Mouse (Mus musculus) CD8-positive naive resting alpha-beta T cell, adult 2 months (primary cell): ENCODE results near the gene Arhgef17.
"Not testable (repeated sequence)": the region's sequence is repeated elsewhere in the genome, so short reads cannot be mapped to it uniquely, and the experiment has no call there.

Source experiments
- DNase-seq, 2 experiments: peaks; one replicate each; pipeline ENCODE4 v3.0.0; 2022; ENCODE audit warnings: low read depth in 2 of 2, low spot score in 2 of 2

The Arhgef17 gene

DNA sequence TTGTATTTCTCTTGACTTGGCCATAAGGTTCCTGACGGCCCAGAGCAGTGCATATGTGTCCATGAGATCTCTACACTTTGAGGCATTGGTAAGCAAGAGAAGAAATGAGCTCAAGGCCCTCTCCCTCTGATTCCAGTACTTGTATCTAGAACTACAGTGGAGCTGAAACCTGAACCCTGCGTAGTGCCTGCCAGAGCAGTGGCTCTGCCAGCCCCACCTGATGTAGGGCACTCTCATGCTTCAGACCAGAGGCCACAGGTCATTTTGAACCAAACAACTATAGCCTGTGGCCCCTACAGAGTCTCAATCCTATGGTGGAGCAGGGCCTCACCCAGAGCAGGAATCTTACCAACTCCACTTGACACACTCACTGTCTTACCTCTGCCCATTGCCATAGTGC is 82.4 kb downstream of the Arhgef17 start:
- no peak for DNase-seq

DNA sequence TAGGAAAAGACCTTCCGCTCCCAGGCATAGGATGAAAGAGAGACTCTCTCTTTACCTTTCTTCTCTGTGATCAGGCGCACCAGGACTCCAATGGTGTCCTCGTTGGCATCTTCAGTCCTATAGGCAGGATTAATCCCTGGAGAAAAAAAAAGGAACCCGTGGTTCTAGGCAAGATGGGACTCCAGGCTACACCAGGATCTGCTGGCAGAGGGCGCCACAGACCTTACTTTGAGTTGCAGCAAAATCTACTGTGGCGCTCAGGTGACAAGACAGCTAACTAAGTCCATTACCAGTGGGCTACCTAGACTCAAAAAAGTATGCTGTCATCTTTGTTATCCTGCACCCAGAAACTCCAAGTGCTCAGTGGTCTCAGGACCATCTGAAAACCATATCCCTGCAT is 83.2 kb downstream of the Arhgef17 start:
- DNase-seq: peak; percentile 56 to 65

DNA sequence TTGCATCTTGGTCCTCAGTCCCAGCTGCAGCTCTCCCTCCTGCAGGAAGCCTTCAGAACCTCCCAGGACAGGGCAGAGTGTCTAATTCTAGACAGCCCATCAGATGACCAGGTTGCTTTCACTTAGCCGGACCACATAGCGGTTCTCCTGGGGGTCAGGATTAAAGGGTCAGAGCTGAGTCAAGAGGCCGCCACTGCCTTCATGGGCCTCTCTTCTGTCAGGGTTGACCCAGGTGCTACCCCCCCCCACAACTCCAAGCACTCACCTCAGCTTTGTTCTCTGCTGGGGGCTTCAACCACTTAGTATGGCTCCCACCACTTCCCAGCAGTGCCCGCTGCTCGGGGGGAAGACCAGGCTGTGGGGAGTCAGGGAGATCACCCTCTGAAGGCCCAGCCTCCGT is 84.8 kb downstream of the Arhgef17 start:
- no peak for DNase-seq

DNA sequence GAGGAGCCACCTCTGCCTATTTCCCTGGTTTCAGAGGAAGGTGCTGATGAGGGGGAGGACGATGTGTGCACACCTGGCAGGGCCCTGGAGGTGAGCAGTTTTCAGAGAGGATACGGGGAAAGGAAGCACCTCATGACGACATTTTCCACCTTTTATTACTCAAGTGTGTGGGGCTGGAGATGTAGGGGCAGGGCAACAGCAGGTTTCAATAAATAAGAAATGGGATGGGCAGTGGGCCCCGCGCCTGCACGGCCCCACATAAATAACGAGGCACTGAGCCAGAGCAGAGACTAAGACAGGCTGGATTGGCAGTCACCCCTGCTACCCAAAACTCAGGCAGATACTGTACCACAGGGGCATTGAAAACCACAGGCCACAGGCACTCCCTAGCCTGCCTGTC is 85.9 kb downstream of the Arhgef17 start:
- not testable (repeated sequence) for DNase-seq

DNA sequence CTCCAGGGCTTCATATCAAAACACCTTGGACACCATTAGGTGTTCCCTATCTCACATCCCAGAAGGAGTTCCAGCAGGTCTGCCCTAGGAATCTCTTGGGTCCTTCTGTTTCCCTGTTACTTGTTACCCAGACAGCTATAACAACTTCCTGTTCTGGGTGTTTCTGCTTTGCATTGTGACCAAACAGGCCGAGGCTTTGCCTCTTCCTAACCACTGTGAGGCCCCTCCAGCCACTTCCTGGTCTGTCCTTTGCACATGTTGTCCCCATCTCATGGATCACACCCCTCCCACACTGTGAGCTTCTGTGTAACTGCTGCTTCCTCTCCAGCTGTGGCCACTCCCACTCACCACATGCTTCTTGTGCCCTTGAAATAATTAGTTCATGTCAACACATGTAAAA is 86.5 kb downstream of the Arhgef17 start:
- DNase-seq: no peak

DNA sequence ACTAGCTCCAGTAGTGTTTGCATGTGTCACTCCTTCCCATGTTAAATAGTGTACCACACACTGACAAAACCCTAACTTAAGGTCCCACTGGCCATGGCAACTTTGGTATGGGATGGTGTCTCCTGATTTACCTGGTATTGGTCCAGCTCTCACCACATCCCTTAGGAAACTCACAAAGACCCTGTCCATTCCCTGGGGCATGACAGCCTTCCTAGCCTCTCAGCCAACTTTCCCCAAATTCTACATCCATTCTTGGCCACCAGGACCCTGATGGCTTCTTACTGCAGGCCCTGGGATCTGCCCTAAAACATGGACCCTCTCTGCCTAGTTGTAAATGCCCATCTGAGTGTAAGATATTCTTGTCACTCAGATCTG is 86.9 kb downstream of the Arhgef17 start:
- no peak for DNase-seq

DNA sequence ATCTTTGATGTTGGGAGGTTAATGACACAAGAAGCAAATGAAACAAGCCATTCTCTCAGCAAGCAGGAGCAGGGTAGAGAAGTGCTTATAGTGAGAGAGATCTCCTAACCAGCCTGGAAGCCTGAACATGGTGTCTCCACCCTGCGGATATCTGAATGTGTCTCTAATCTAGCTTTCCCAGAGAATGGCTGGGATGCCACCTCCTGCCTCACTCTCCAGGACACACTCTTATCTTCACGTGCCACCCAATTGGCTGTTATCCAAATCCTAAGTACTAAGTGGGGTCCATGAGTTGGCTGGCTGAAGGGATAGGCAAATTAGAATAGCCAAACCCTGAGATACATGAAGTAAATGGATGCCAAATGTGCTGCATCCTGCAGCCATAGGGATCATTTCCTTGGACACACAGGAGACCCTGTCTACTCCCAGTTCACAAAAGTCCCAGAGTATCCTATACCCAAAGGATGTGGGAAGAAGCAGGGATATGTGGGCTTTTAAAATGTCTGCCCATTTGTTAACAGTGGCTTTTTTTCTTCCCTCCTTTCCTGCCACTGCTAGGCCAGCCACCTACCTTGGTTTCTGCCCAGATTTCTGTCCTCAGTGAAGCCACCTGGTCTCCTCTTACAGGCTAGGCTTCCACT is 87.4 kb downstream of the Arhgef17 start:
- DNase-seq: no peak

DNA sequence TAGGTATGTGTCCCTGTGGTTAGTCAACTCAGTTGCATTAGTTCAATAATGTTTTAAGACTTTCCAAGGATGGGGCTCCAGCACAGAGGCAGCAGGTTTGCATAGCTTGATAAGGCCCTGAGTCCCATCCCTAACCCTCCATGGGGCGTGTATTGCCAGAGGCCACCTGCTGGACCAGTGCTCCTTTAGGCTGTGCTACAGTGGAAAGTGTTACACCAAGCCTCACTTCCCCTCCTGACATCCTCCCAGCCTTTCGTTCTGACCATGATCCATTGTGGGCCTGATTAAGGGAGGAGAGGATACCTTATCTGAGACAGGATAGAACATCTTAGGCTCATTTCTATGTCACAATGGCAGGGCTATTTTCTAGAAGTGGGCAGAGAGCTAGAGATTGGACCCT is 88.0 kb downstream of the Arhgef17 start:
- no peak for DNase-seq

DNA sequence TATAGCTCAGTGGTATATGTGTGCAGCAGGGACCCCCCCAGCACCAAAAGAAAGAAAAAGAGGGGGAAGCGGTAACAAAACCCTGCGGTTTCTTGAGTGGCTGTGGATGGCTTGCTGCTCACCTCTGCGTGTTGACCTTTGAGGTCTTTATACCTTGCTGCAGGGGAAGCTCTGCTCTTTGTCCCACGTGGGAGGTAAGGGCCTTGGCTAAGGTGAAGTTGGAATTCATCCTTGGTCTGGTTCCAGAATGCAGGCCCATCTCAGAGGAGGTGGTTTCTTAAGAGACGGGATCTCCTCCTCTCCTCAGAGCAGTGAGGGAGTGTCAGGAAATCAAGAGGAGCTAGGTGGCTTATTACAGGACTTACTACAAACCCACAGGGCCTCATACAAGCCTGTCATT is 89.7 kb downstream of the Arhgef17 start:
- DNase-seq: no peak

DNA sequence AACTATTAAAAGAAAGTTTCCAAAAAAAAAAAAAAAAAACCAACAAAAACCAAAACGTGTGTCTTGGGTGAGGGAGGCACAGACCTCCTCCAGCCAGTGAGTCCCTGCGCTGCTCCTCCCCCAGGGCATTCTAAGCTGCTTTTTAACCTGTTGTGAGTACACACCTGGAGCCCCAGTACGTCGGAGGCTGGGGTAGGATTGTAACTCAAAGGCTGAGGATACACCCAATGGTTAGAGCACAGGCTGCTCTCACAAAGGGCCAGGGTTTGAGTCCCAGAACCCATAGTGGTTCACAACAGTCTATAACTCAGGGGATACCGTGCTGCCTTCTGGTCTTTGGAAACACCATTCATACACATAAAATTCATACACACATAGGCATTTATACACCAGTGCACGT is 90.3 kb downstream of the Arhgef17 start:
- no peak for DNase-seq

DNA sequence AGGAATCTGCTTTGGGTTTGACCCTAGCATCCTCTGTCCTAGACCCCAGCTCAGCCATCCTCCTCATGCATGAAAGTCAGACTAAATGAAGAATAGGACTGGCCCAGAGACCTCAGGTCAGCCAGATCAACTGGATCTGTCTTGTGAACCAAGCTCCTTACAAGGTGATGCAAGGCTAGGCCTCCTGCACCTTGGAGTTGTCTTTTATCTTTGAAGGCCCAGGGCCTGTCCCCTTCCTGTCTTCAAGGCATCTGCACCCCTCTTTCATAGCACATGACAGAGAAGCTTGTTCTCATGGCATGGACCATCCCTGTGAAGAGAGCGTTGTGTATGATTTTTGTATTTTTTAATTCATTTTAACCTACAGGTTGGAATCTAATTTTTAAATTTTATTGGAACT is 91.0 kb downstream of the Arhgef17 start:
- DNase-seq: no peak

DNA sequence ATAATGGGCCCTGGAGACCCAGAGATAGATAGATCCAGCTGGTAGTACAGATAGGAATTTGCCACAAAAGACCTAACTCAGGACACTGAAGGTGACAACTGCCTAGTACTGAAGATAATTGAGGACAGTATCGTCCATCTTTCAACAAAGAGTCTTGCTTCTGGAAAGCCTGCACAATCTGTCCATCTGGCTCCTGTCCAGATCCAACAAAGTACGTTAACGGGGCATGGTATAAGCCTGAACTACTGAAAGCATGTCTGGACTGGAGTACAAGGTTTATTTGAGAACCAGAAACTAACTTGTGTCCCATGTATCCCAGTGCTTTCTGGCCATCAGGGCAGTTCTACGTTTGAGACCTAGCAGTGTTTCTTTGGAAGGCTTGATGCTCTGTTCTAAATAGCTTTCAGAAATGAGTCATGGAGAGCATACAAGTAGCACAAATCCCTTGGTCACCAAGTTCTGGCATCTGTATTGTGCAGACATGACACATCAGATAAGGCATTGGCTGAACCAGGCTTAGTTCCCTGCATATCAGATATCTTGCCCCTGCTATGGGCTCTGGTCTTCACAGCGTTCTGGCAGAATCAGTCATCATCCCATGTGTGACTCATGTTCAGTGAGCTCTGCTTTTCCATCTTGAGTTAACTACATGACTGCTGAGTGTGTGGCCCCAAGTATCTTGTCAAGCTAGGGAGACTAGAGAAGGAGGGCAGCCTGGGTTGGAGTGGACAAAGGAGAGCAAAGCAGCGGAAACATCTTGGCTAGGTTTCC is 92.1 kb downstream of the Arhgef17 start:
- no peak for DNase-seq

DNA sequence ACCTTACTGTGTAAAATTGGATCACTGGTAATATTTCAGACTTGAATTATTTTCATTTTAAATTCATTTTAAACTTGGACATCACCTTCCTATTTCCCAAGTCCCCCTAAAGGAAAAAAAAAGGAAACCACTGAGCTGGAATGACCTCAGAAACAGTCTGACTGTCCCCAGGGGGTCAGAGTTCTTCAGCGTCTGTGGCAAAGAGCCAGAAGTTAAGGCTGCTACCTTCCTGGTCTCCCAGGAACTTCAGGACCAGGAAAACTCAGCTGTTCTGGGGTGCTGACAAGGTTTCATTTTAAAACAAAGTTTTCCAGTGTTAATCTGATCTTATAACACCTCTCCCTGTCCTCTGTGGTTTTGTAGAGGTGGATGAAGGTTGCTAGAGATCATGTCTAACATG is 94.2 kb downstream of the Arhgef17 start:
- no peak for DNase-seq

DNA sequence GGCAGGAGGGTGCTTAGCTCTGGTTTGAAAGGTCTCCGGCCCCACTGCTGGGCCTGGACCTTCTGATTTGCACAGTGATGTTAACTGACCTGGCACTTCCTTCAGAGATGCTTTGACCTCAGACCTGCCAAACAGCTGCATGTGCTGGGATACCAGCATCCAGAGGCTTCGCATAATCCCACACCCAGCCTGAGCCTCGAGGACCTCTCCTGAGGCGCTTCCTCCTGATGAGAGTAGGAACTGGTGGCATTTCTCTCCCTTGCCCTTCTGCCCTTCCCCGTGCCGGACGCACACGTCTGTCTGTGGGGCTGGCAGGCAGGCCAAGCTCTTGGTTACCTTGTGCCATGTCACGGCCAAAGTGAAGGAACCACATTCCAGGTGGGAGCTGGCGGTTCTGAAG is 95.2 kb downstream of the Arhgef17 start:
- no peak for DNase-seq

DNA sequence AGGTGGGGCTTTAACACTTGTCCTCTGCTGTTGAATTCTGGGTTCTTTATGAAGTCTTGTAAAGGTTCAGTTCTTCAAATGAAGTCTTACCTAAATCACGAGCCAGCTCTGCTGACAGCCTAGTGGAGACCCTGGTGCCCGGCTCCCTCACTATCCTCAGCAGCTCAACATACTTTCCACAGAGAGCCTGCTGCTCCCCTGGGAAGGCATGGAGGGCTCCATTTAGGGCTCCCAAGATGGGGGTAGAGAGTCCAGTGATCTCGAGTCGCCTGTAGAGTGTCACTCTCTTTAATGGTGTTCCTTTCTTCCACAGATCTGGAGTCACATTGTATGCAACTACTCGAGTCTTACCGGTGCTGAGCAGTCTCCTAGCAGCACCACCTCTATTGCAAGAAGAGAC is 96.2 kb downstream of the Arhgef17 start:
- DNase-seq: no peak

DNA sequence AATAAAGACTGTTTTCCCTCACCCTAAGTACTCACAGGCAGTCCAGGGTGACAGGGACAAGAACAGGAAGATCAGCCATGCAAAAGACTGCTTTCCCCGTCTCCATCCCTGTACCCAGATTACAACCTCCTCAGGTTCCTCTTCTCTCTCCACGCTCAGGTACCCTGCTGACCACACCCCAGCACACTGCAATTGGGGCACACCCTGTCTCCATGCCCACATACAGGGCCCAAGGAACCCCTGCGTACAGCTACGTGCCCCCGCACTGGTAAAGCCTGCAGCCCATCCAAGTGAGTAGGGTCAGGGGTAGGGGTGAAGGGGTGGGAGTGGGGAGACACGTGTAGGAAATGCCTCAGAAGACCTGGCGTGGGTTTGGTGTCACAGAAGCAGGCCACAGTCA is 96.7 kb downstream of the Arhgef17 start:
- DNase-seq: no peak

DNA sequence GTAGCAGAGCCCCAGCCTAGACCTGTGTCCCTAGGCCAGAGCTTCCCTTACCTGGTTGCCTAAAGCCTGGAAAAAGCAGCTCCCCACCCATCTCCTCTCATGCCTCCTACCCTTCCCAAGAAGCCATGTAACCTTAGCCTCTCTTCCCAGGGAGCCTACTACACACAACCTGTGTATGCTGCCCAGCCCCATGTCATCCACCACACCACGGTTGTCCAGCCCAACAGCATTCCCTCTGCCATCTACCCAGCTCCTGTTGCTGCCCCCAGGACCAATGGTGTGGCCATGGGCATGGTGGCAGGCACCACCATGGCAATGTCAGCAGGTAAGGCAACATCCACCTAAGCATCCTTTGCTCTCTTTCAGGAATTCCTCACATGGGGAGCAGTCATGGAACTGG is 98.0 kb downstream of the Arhgef17 start:
- DNase-seq: no peak

DNA sequence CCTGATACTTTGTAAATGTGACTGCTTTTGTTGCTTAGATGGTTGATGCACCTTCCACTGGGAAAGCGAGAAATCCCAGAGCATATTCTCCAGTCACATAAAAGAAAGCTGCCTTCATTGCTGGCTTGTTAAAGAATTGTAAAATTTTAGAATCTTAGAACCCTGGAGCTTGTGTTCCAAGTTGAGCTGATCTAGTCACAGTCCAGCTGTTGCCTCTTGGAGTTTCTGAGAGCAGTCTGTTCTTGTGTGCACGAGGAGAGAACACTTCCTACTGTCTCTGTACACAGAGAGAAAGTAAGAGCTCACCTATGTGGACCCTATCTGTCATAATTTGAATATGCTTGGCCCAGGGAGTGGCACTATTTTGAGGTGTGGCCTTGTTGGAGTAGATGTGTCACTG is 103.4 kb downstream of the Arhgef17 start:
- DNase-seq: no peak

DNA sequence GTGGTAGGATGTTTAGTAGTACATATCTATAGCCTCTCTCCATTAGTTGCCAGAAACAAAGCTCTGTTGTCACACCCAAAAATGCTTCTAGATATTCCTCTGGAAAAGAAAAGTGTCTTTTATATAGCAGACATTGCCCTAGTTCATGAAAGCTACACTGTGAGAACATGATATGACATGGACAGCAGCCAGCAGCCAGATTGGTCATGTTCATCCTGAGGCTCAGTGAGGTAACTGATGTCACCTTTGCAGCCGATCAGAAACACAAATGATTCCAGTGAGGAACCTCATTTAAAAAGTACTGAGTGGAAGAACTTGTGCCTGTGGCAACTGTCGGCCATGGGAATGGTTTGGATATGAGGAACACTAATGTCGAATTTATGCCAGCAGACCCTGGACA is 107.2 kb downstream of the Arhgef17 start:
- DNase-seq: no peak
